7 mouse cellular contexts compared by ENCODE assay signal in the genomic region with DNA sequence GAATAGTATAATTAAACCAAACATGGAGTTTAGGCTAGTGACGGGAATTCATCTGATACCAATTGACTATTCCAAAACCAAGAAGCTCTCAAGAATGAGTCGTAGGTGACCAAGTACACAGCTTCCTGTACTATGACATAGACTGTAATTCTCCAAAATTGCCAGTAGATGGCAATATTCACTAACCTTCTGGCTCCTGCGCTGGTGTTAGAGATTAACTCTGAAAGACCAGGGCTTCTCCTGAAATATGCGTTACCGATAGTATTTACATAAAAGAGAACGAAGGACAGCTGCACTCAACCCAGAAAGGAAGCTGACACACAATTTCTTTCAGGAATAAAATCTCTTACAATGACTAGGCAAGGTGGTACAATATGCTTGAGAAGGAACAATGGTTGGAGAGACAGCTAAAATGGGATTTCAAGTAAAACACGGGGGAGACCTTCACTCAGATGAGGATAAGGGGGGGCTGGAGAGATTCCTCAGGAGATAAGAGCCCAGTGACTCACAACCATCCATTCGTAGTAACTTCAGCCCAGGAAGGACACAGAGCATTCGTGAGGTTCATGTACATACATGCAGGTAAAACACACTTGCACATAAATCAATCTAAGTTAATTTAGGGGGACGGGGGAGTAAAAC. TPM values are rescaled to one million over a fixed set of nuclear protein-coding genes. Genes with fewer than 3 reads are reported as not detected.
DNase-seq lines count a peak whose midpoint lies in the region; ATAC-seq and TF ChIP-seq lines count a peak whose summit lies in the region.

No protein-coding gene starts in this region.

- no peaks in the 10 kb centered on the region for H3K36me3 ChIP-seq in spleen, adult 2 months (ENCODE audit: control insufficient read depth, insufficient read depth, low read length)
- no peaks in the 10 kb centered on the region for H3K36me3 ChIP-seq in heart, embryonic 12.5 days
- H3K36me3 ChIP-seq in liver, embryonic 12.5 days, result no peaks in the 10 kb centered on the region

- DNase-seq in spleen, adult 2 months (ENCODE audit: low read depth in 1 of 2, low spot score in 2 of 2), result peak in 1 of 2 experiments; percentile 8
- DNase-seq in spleen, postnatal 10 days (ENCODE audit: low spot score in 2 of 2), result no peak
- DNase-seq in brain, embryonic 18.5 days (ENCODE audit: low read depth, low spot score), result peak; percentile 24
- no peak for DNase-seq in adrenal gland, postnatal 25 days

- peak overlapping the region; percentile 22 for H3K4me2 ChIP-seq in heart, embryonic 12.5 days
- peak overlapping the region; percentile 20; the same call in 1 of the 2 replicates for H3K4me2 ChIP-seq in liver, embryonic 12.5 days

- H3K27ac ChIP-seq in spleen, adult 2 months (ENCODE audit: insufficient read depth, low read length), result no peak overlapping the region
- H3K27ac ChIP-seq in heart, embryonic 12.5 days (ENCODE audit: poor library complexity, severe bottlenecking), result no peak overlapping the region
- H3K27ac ChIP-seq in liver, embryonic 12.5 days, result no peak overlapping the region

- WGBS in spleen, adult 2 months, result 16% methylated on average over 10 of the region's 10 CpGs
- WGBS in heart, embryonic 12.5 days, result 8% methylated on average over 10 of the region's 10 CpGs
- WGBS in liver, embryonic 12.5 days (ENCODE audit: insufficient replicate concordance), result 12% methylated on average over 10 of the region's 10 CpGs

- H3K27me3 ChIP-seq in spleen, adult 2 months (ENCODE audit: control insufficient read depth, insufficient read depth, low read length), result no peaks in the 10 kb centered on the region
- H3K27me3 ChIP-seq in heart, embryonic 12.5 days (replicated peaks), result peaks cover 3% of the 10 kb centered on the region; the same call in 1 of the 2 replicates
- H3K27me3 ChIP-seq in liver, embryonic 12.5 days (replicated peaks), result no peaks in the 10 kb centered on the region

- TF ChIP-seq POLR2A in spleen, adult 2 months (IDR thresholded peaks at IDR 0.05; ENCODE audit: low read depth, low read length), result no peak

- no peak overlapping the region for H3K9ac ChIP-seq in heart, embryonic 12.5 days
- H3K9ac ChIP-seq in liver, embryonic 12.5 days, result no peak overlapping the region

- no peaks in the 10 kb centered on the region for H3K4me1 ChIP-seq in spleen, adult 2 months (ENCODE audit: control insufficient read depth, insufficient read depth, insufficient read length)
- H3K4me1 ChIP-seq in heart, embryonic 12.5 days (replicated peaks), result no peaks in the 10 kb centered on the region
- H3K4me1 ChIP-seq in liver, embryonic 12.5 days, result no peaks in the 10 kb centered on the region

- H3K4me3 ChIP-seq in spleen, adult 2 months (ENCODE audit: extremely low read depth, insufficient read depth, insufficient read length), result no peak overlapping the region
- H3K4me3 ChIP-seq in heart, embryonic 12.5 days, result 0 out of 2 replicates have a peak overlapping the region, but pooled peaks have one; percentile 7
- H3K4me3 ChIP-seq in liver, embryonic 12.5 days, result no peak overlapping the region

- no peaks in the 10 kb centered on the region for H3K9me3 ChIP-seq in heart, embryonic 12.5 days (replicated peaks)
- no peaks in the 10 kb centered on the region for H3K9me3 ChIP-seq in liver, embryonic 12.5 days (replicated peaks)

- TF ChIP-seq CTCF in spleen, adult 2 months (IDR thresholded peaks at IDR 0.05; ENCODE audit: extremely low read depth, insufficient read depth, insufficient read length, insufficient replicate concordance), result peak; percentile 22; the same call in 1 of the 2 replicates

- no peak for ATAC-seq in heart, embryonic 12.5 days (ENCODE audit: insufficient number of reproducible peaks, low FRiP score)
- peak; percentile 47; the same call in 1 of the 2 replicates for ATAC-seq in liver, embryonic 12.5 days
- peak; percentile 82 for ATAC-seq in neutrophil, adult 5-6 weeks (ENCODE audit: extremely low read depth, insufficient number of reproducible peaks, low FRiP score, poor library complexity, severe bottlenecking)

RNA-seq across cellular contexts. Expression of gene Rptn, which starts 31.4 kb away (rescaled TPM):
- polyA plus RNA-seq in spleen, adult 2 months (2012; rRNA removed), result not detected in 2 replicates
- polyA plus RNA-seq in heart, embryonic 12.5 days (2016; fragmentation: Nextera tagmentation; extraction: Ambion mirVana), result not detected in 2 replicates
- 0.05 and 0.06 TPM in 2 replicates for polyA plus RNA-seq in liver, embryonic 12.5 days (2016; fragmentation: Nextera tagmentation; extraction: Ambion mirVana)
- total RNA-seq in neutrophil, adult 5-6 weeks (2017), result not detected in 2 replicates
- not detected in 2 replicates for total RNA-seq in adrenal gland, postnatal 25 days (2021)

RNA-seq across cellular contexts. Expression of gene Hrnr, which starts 42.5 kb away (rescaled TPM):
- polyA plus RNA-seq in spleen, adult 2 months (2012; rRNA removed), result not detected in 2 replicates
- not detected in 2 replicates for polyA plus RNA-seq in heart, embryonic 12.5 days (2016; fragmentation: Nextera tagmentation; extraction: Ambion mirVana)
- not detected in 2 replicates for polyA plus RNA-seq in liver, embryonic 12.5 days (2016; fragmentation: Nextera tagmentation; extraction: Ambion mirVana)
- not detected in 2 replicates for total RNA-seq in neutrophil, adult 5-6 weeks (2017)
- 0.03 TPM in 1 of 2 replicates, not detected in the other for total RNA-seq in adrenal gland, postnatal 25 days (2021)
